ENCODE assay signal across 9 mouse cellular contexts in genomic region chr7:101895695-101896094, GRCm38 (mm10). TPM values are rescaled to one million over a fixed set of nuclear protein-coding genes. Genes with fewer than 3 reads are reported as not detected.
DNase-seq lines count a peak whose midpoint lies in the region; ATAC-seq and TF ChIP-seq lines count a peak whose summit lies in the region.
"Had no signal": no experiment of that assay in that cellular context is flagged by ENCODE, and none has a peak within 500 bp of the region (broad histone marks: within the 10 kb centered on the region; RNA-seq: fewer than 3 reads in every experiment).

No protein-coding gene starts in this region.

- no peaks in the 10 kb centered on the region for H3K9me3 ChIP-seq in erythroblast, embryonic 14.5 days (ENCODE audit: control insufficient read depth, low read length)
- no peaks in the 10 kb centered on the region for H3K9me3 ChIP-seq in limb, embryonic 15.5 days
- H3K9me3 ChIP-seq in stomach, embryonic 16.5 days (replicated peaks; ENCODE audit: control insufficient read depth, low read length) = no peaks in the 10 kb centered on the region

- no peak overlapping the region for H3K9ac ChIP-seq in limb, embryonic 15.5 days
- peak overlapping the region; percentile 70 for H3K9ac ChIP-seq in stomach, embryonic 16.5 days (ENCODE audit: low read length)

- H3K4me1 ChIP-seq in erythroblast, embryonic 14.5 days (ENCODE audit: control insufficient read depth) = peaks cover 42% of the 10 kb centered on the region
- peaks cover 2% of the 10 kb centered on the region; the same call in 1 of the 2 replicates for H3K4me1 ChIP-seq in testis, adult 2 months (ENCODE audit: control insufficient read depth, insufficient read depth, low read length)
- H3K4me1 ChIP-seq in limb, embryonic 15.5 days = peaks cover 6% of the 10 kb centered on the region; the same call in 1 of the 2 replicates
- peaks cover 5% of the 10 kb centered on the region; the same call in 1 of the 2 replicates for H3K4me1 ChIP-seq in stomach, embryonic 16.5 days (ENCODE audit: control insufficient read depth, insufficient read depth, low read length)

- H3K27ac ChIP-seq in testis, adult 2 months (ENCODE audit: control insufficient read depth, insufficient read depth, low read depth, low read length) = peak overlapping the region; percentile 95
- H3K27ac ChIP-seq in limb, embryonic 15.5 days = peak overlapping the region; percentile 96
- peak overlapping the region; percentile 29; the same call in 1 of the 2 replicates for H3K27ac ChIP-seq in stomach, embryonic 16.5 days (ENCODE audit: low read length)

- peak overlapping the region; percentile 90 for H3K4me3 ChIP-seq in erythroblast, embryonic 14.5 days (replicated peaks)
- peak overlapping the region; percentile 86 for H3K4me3 ChIP-seq in testis, adult 2 months (ENCODE audit: control insufficient read depth, low read depth, low read length)
- H3K4me3 ChIP-seq in limb, embryonic 15.5 days = peak overlapping the region; percentile 65
- H3K4me3 ChIP-seq in stomach, embryonic 16.5 days (replicated peaks; ENCODE audit: low read length) = peak overlapping the region; percentile 68

- DNase-seq in testis, postnatal 14 days (ENCODE audit: low spot score) = no peak
- no peak for DNase-seq in spleen, postnatal 14 days (ENCODE audit: low spot score in 2 of 2)
- DNase-seq in thymus, postnatal 14 days = no peak

- H3K27me3 ChIP-seq in erythroblast, embryonic 14.5 days (ENCODE audit: control insufficient read depth) = no peaks in the 10 kb centered on the region
- no peaks in the 10 kb centered on the region for H3K27me3 ChIP-seq in testis, adult 2 months (ENCODE audit: control insufficient read depth, insufficient read depth, low read length)
- no peaks in the 10 kb centered on the region for H3K27me3 ChIP-seq in limb, embryonic 15.5 days
- H3K27me3 ChIP-seq in stomach, embryonic 16.5 days (ENCODE audit: control insufficient read depth, insufficient read depth, low read length) = no peaks in the 10 kb centered on the region

- peak overlapping the region; percentile 36 for H3K4me2 ChIP-seq in limb, embryonic 15.5 days
- peak overlapping the region; percentile 39 for H3K4me2 ChIP-seq in stomach, embryonic 16.5 days (ENCODE audit: low read depth, low read length)

- TF ChIP-seq POLR2A in testis, adult 2 months (IDR thresholded peaks at IDR 0.05; ENCODE audit: control insufficient read depth, low read depth, low read length) = no peak

- no peak for TF ChIP-seq CTCF in testis, adult 2 months (IDR thresholded peaks at IDR 0.05; ENCODE audit: control insufficient read depth, insufficient read depth, insufficient replicate concordance, low read depth, low read length)

- no peak for ATAC-seq in erythroblast, adult 5-6 weeks (replicated peaks; ENCODE audit: low FRiP score, poor library complexity, severe bottlenecking)
- ATAC-seq in limb, embryonic 15.5 days (ENCODE audit: insufficient number of reproducible peaks, low FRiP score, low TSS enrichment, low read depth) = no peak
- ATAC-seq in stomach, embryonic 16.5 days (ENCODE audit: insufficient read depth, low FRiP score) = no peak

- peaks cover 30% of the 10 kb centered on the region for H3K36me3 ChIP-seq in erythroblast, embryonic 14.5 days (ENCODE audit: control insufficient read depth)
- H3K36me3 ChIP-seq in testis, adult 2 months (ENCODE audit: control insufficient read depth, insufficient read depth, low read length) = no peaks in the 10 kb centered on the region; the same call in 1 of the 2 replicates
- H3K36me3 ChIP-seq in limb, embryonic 15.5 days = peaks cover 5% of the 10 kb centered on the region; the same call in 1 of the 2 replicates
- H3K36me3 ChIP-seq in stomach, embryonic 16.5 days (ENCODE audit: control insufficient read depth, insufficient read depth, low read length) = no peaks in the 10 kb centered on the region

- WGBS in limb, embryonic 15.5 days = 35% methylated on average over 9 of the region's 9 CpGs
- WGBS in stomach, embryonic 16.5 days = 43% methylated on average over 9 of the region's 9 CpGs

RNA-seq across cellular contexts. Expression of gene Lamtor1, which starts 10.0 kb away (rescaled TPM):
- 10.4 and 12.4 TPM in 2 replicates for polyA plus RNA-seq in erythroblast, embryonic 14.5 days (2012)
- total RNA-seq in erythroblast, adult 5-6 weeks (2015; ENCODE audit: low replicate concordance) = 35.0 and 36.6 TPM in 2 replicates
- total RNA-seq in erythroblast, adult 5-6 weeks (2017; ENCODE audit: low replicate concordance) = 26.2 and 28.0 TPM in 2 replicates
- polyA plus RNA-seq in testis, adult 2 months (2012; rRNA removed) = 52.2 and 53.8 TPM in 2 replicates
- polyA plus RNA-seq in limb, embryonic 15.5 days (2015; fragmentation: Nextera tagmentation; extraction: Ambion mirVana) = 166 and 174 TPM in 2 replicates
- 147 and 149 TPM in 2 replicates for polyA plus RNA-seq in stomach, embryonic 16.5 days (2015; fragmentation: Nextera tagmentation; extraction: Ambion mirVana)

RNA-seq across cellular contexts. Expression of gene Tomt, which starts 10.5 kb away (rescaled TPM):
- polyA plus RNA-seq in erythroblast, embryonic 14.5 days (2012) = not detected in 2 replicates
- total RNA-seq in erythroblast, adult 5-6 weeks (2015; ENCODE audit: low replicate concordance) = not detected in 2 replicates
- 0.56 TPM in 1 of 2 replicates, not detected in the other for total RNA-seq in erythroblast, adult 5-6 weeks (2017; ENCODE audit: low replicate concordance)
- polyA plus RNA-seq in testis, adult 2 months (2012; rRNA removed) = 1.4 and 2.0 TPM in 2 replicates
- 0.23 and 0.25 TPM in 2 replicates for polyA plus RNA-seq in limb, embryonic 15.5 days (2015; fragmentation: Nextera tagmentation; extraction: Ambion mirVana)
- polyA plus RNA-seq in stomach, embryonic 16.5 days (2015; fragmentation: Nextera tagmentation; extraction: Ambion mirVana) = 0.21 and 1.2 TPM in 2 replicates
- total RNA-seq: left cerebral cortex, postnatal 10 days had no signal

RNA-seq across cellular contexts. Expression of gene Folr1, which starts 25.1 kb away (rescaled TPM):
- polyA plus RNA-seq in erythroblast, embryonic 14.5 days (2012) = not detected in 2 replicates
- not detected in 2 replicates for total RNA-seq in erythroblast, adult 5-6 weeks (2015; ENCODE audit: low replicate concordance)
- not detected in 2 replicates for total RNA-seq in erythroblast, adult 5-6 weeks (2017; ENCODE audit: low replicate concordance)
- 25.5 and 28.5 TPM in 2 replicates for polyA plus RNA-seq in testis, adult 2 months (2012; rRNA removed)
- 0.61 and 0.65 TPM in 2 replicates for polyA plus RNA-seq in limb, embryonic 15.5 days (2015; fragmentation: Nextera tagmentation; extraction: Ambion mirVana)
- 9.2 and 14.3 TPM in 2 replicates for polyA plus RNA-seq in stomach, embryonic 16.5 days (2015; fragmentation: Nextera tagmentation; extraction: Ambion mirVana)

RNA-seq across cellular contexts. Expression of gene Anapc15, which starts 32.2 kb away (rescaled TPM):
- 4.8 and 5.8 TPM in 2 replicates for polyA plus RNA-seq in erythroblast, embryonic 14.5 days (2012)
- total RNA-seq in erythroblast, adult 5-6 weeks (2015; ENCODE audit: low replicate concordance) = 14.2 and 28.4 TPM in 2 replicates
- 18.6 and 19.5 TPM in 2 replicates for total RNA-seq in erythroblast, adult 5-6 weeks (2017; ENCODE audit: low replicate concordance)
- 82.5 and 83.4 TPM in 2 replicates for polyA plus RNA-seq in testis, adult 2 months (2012; rRNA removed)
- polyA plus RNA-seq in limb, embryonic 15.5 days (2015; fragmentation: Nextera tagmentation; extraction: Ambion mirVana) = 54.5 and 56.5 TPM in 2 replicates
- 55.9 and 57.7 TPM in 2 replicates for polyA plus RNA-seq in stomach, embryonic 16.5 days (2015; fragmentation: Nextera tagmentation; extraction: Ambion mirVana)

RNA-seq across cellular contexts. Expression of gene Lrrc51, which starts 38.0 kb away (rescaled TPM):
- not detected in 2 replicates for polyA plus RNA-seq in erythroblast, embryonic 14.5 days (2012)
- total RNA-seq in erythroblast, adult 5-6 weeks (2015; ENCODE audit: low replicate concordance) = not detected in 2 replicates
- total RNA-seq in erythroblast, adult 5-6 weeks (2017; ENCODE audit: low replicate concordance) = not detected in 2 replicates
- 1,236 and 1,353 TPM in 2 replicates for polyA plus RNA-seq in testis, adult 2 months (2012; rRNA removed)
- 8.8 and 11.5 TPM in 2 replicates for polyA plus RNA-seq in limb, embryonic 15.5 days (2015; fragmentation: Nextera tagmentation; extraction: Ambion mirVana)
- 10.3 and 11.5 TPM in 2 replicates for polyA plus RNA-seq in stomach, embryonic 16.5 days (2015; fragmentation: Nextera tagmentation; extraction: Ambion mirVana)

Comparison
In these comparisons a context has a peak if more than half of its experiments do, and no peak if none do; other contexts are left out.
1. H3K27ac ChIP-seq: peak in every context shown above with its lines; median percentile 96 in limb, embryonic 15.5 days; 95 in testis, adult 2 months; 29 in stomach, embryonic 16.5 days.